Mouse (Mus musculus) T-cell, adult 2 months (primary cell): ENCODE results near the gene Olfr135.

Source experiments
- DNase-seq: peaks from one replicate; pipeline ENCODE4 v3.0.0; 2022; ENCODE audit warnings: low spot score

The Olfr135 gene

DNA sequence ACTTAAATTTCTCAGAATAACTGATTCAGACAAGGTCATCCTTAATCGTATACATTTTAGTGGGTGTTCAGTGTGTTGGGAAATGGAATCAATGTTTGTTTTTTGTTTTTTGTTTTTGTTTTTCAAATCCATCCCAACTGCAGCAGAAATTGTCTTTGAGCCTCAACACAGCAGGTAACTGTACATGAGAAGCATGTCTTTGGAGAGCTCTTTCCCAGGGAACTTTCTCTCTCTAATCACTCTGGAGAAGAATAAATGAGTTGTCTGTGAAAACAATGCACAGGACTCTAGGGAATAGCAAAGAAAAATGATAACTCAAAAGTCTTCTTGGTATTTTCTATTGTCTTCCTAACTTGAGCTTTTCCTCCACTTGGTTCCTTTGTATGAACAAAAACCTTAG lies at the start of gene Olfr135:
Olfr135 (plus strand) TSS at position 301 of the 400 bp plus-strand sequence.
- DNase-seq: no peak

DNA sequence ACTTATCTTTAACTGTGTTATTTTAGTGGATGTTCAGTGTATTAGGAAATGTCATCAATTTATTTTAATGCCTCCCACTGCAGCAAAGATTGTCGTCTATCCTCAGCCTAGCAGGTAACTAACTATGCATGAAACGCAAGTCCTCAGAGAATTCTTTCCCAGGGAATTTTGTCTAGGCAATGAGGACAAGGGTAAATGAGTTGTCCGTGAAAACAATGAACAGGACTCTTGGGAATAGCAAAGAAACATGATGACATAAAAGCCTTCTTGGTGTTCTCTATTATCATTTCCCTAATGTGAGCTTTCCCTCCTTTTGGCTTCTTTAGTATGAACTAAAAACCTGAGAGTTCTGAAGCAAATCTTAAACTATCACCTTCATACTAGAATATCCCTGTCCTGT lies 33.0 kb upstream of the Olfr135 start, which contains the start of gene Olfr134:
Olfr134 (plus strand) TSS at position 301 of the 400 bp plus-strand sequence.
- DNase-seq: no peak
